9 mouse cellular contexts compared by ENCODE assay signal in the genomic region with DNA sequence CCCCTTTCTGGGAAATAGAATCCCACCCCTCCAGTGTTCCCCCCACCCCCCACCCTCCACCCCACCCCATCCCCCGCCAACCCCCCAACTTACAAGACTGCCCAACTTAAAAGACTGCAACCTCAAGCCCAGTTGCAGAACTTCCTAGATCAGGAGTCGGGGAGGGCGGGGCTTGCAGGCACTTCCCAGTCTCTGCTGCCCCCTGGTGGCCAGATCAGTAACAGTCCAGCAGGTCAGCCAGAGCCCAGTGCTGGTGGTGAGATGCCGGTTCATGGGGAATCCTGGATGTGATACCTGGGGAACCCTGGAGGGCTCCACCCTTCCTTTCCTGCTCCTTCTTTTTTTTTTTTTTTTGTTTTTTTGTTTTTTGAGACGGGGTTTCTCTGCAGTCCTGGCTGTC. TPM values are rescaled to one million over a fixed set of nuclear protein-coding genes. Genes with fewer than 3 reads are reported as not detected.
DNase-seq lines count a peak whose midpoint lies in the region; ATAC-seq and TF ChIP-seq lines count a peak whose summit lies in the region.
"Had no signal": no experiment of that assay in that cellular context is flagged by ENCODE, and none has a peak within 500 bp of the region (broad histone marks: within the 10 kb centered on the region; RNA-seq: fewer than 3 reads in every experiment).

No protein-coding gene starts in this region.

- peak; percentile 96 to 97 for DNase-seq in B cell, adult 2 months
- DNase-seq in adrenal gland, postnatal 36 days, result peak; percentile 94 to 95
- DNase-seq in heart, adult 9 months (ENCODE audit: low spot score in 2 of 2), result peak; percentile 77 to 88
- peak; percentile 65 for DNase-seq in liver, adult 2 months (ENCODE audit: extremely low read depth, low read depth, low spot score)

- no peak overlapping the region for H3K4me3 ChIP-seq in embryonic facial prominence, embryonic 13.5 days
- H3K4me3 ChIP-seq in kidney, embryonic 16.5 days (ENCODE audit: low read length), result no peak overlapping the region
- no peak overlapping the region for H3K4me3 ChIP-seq in liver, adult 2 months (ENCODE audit: insufficient read depth, low read depth, low read length)
- no peak overlapping the region for H3K4me3 ChIP-seq in stomach, embryonic 15.5 days (replicated peaks)
- H3K4me3 ChIP-seq: erythroblast, embryonic 14.5 days had no signal

- no peak overlapping the region for H3K4me2 ChIP-seq in embryonic facial prominence, embryonic 13.5 days
- H3K4me2 ChIP-seq in kidney, embryonic 16.5 days (replicated peaks; ENCODE audit: low read depth, low read length), result no peak overlapping the region
- no peak overlapping the region for H3K4me2 ChIP-seq in stomach, embryonic 15.5 days

- no peaks in the 10 kb centered on the region for H3K36me3 ChIP-seq in embryonic facial prominence, embryonic 13.5 days
- no peaks in the 10 kb centered on the region for H3K36me3 ChIP-seq in kidney, embryonic 16.5 days (ENCODE audit: insufficient read depth, low read length)
- H3K36me3 ChIP-seq in liver, adult 2 months (ENCODE audit: control insufficient read depth, insufficient read depth, low read length), result no peaks in the 10 kb centered on the region
- no peaks in the 10 kb centered on the region for H3K36me3 ChIP-seq in stomach, embryonic 15.5 days

- no peak overlapping the region for H3K27ac ChIP-seq in embryonic facial prominence, embryonic 13.5 days
- no peak overlapping the region for H3K27ac ChIP-seq in kidney, embryonic 16.5 days (ENCODE audit: low read length)
- H3K27ac ChIP-seq in liver, adult 2 months (replicated peaks; ENCODE audit: insufficient read depth, low read depth, low read length), result no peak overlapping the region
- no peak overlapping the region for H3K27ac ChIP-seq in stomach, embryonic 15.5 days

- H3K79me2 ChIP-seq in liver, adult 2 months (ENCODE audit: control insufficient read depth, insufficient read depth, low read length), result no peaks in the 10 kb centered on the region

- no peak overlapping the region for H3K9ac ChIP-seq in embryonic facial prominence, embryonic 13.5 days
- H3K9ac ChIP-seq in kidney, embryonic 16.5 days (replicated peaks; ENCODE audit: low read length), result no peak overlapping the region
- no peak overlapping the region for H3K9ac ChIP-seq in liver, adult 2 months (ENCODE audit: low read depth, low read length)
- no peak overlapping the region for H3K9ac ChIP-seq in stomach, embryonic 15.5 days

- TF ChIP-seq POLR2A in liver, adult 2 months (IDR thresholded peaks at IDR 0.05; ENCODE audit: extremely low read depth, insufficient read depth, low read length), result no peak

- no peaks in the 10 kb centered on the region for H3K9me3 ChIP-seq in embryonic facial prominence, embryonic 13.5 days
- no peaks in the 10 kb centered on the region for H3K9me3 ChIP-seq in kidney, embryonic 16.5 days (ENCODE audit: low read length)
- H3K9me3 ChIP-seq in stomach, embryonic 15.5 days, result no peaks in the 10 kb centered on the region

- WGBS in embryonic facial prominence, embryonic 13.5 days, result 0% methylated on average over 5 of the region's 5 CpGs
- WGBS in kidney, embryonic 16.5 days, result 7% methylated on average over 4 of the region's 5 CpGs
- 0% methylated on average over 5 of the region's 5 CpGs for WGBS in liver, adult 2 months
- WGBS in stomach, embryonic 15.5 days, result 1% methylated on average over 5 of the region's 5 CpGs

- TF ChIP-seq CTCF in liver, adult 2 months (IDR thresholded peaks at IDR 0.05; ENCODE audit: low read depth, low read length), result peak; percentile 98

- 0 out of 2 replicates have a peak, but pooled peaks have one; percentile 45 for ATAC-seq in embryonic facial prominence, embryonic 13.5 days (ENCODE audit: insufficient number of reproducible peaks, insufficient read depth, low FRiP score, low TSS enrichment, low read depth)
- ATAC-seq in kidney, embryonic 16.5 days (ENCODE audit: low FRiP score, low TSS enrichment), result peak; percentile 39; the same call in 1 of the 2 replicates
- ATAC-seq in monocyte, adult 5-6 weeks (replicated peaks; ENCODE audit: insufficient number of reproducible peaks, low FRiP score, low TSS enrichment, poor library complexity, severe bottlenecking), result peak; percentile 68
- peak; percentile 41; the same call in 1 of the 2 replicates for ATAC-seq in stomach, embryonic 15.5 days (ENCODE audit: insufficient read depth, low FRiP score, low read depth)

- H3K27me3 ChIP-seq in embryonic facial prominence, embryonic 13.5 days, result no peaks in the 10 kb centered on the region
- H3K27me3 ChIP-seq in kidney, embryonic 16.5 days (ENCODE audit: insufficient read depth, low read length), result no peaks in the 10 kb centered on the region
- peaks cover 6% of the 10 kb centered on the region; the same call in 1 of the 2 replicates for H3K27me3 ChIP-seq in liver, adult 2 months (ENCODE audit: control insufficient read depth, insufficient read depth, low read length)
- no peaks in the 10 kb centered on the region for H3K27me3 ChIP-seq in stomach, embryonic 15.5 days (replicated peaks)

- H3K4me1 ChIP-seq in embryonic facial prominence, embryonic 13.5 days, result peaks cover 8% of the 10 kb centered on the region
- H3K4me1 ChIP-seq in kidney, embryonic 16.5 days (ENCODE audit: insufficient read depth, low read length), result peaks cover 9% of the 10 kb centered on the region
- H3K4me1 ChIP-seq in liver, adult 2 months (ENCODE audit: control insufficient read depth, insufficient read depth, low read length), result no peaks in the 10 kb centered on the region
- peaks cover 11% of the 10 kb centered on the region for H3K4me1 ChIP-seq in stomach, embryonic 15.5 days

RNA-seq across cellular contexts. Expression of gene Plcg2, which starts 23.1 kb away (rescaled TPM):
- total RNA-seq in adrenal gland, postnatal 36 days (2021), result 1 to 10 TPM; 4.1 to 6.7 TPM
- polyA plus RNA-seq in embryonic facial prominence, embryonic 13.5 days (2015; fragmentation: Nextera tagmentation; extraction: Ambion mirVana), result 2.4 and 3.1 TPM in 2 replicates
- 7.6 and 7.7 TPM in 2 replicates for polyA plus RNA-seq in kidney, embryonic 16.5 days (2015; fragmentation: Nextera tagmentation; extraction: Ambion mirVana)
- 1.8 and 2.1 TPM in 2 replicates for total RNA-seq in liver, adult 2 months (2014; rRNA removed)
- polyA plus RNA-seq in liver, adult 2 months (2012; rRNA removed), result 0.42 and 0.95 TPM in 2 replicates
- 189 to 215 TPM (median 210 TPM) in 3 replicates for total RNA-seq in monocyte, adult 5-6 weeks (2017)
- polyA plus RNA-seq in stomach, embryonic 15.5 days (2015; fragmentation: Nextera tagmentation; extraction: Ambion mirVana), result 4.2 and 4.9 TPM in 2 replicates
